Mouse (Mus musculus) lung, embryonic 14.5 days (tissue): ENCODE measurements at regions not wholly inside any gene's neighbourhood (a gene's known extent, or its start where the extent isn't known, plus 50 kb on each side); places are given as distances from the start of the nearest gene placed in this dataset.
A peak's percentile ranks its signal among the peaks of the same experiment; 100 is the strongest.

Source experiments
- ATAC-seq: fragments of 200-750 bp; cut with Nextera tagmentation; 2 replicates; pipeline ENCODE4 v1.8.0; 2017; ENCODE audit warnings: mild to moderate bottlenecking, moderate TSS enrichment, moderate library complexity; ENCODE audit not compliant: insufficient read depth
- DNase-seq: peaks from one replicate; pipeline ENCODE4 v3.0.0-alpha.2; 2015
- H3K27ac ChIP-seq: fragments of 300-500 bp; sonication (generic); 2 replicates; pipeline ENCODE4 v1.5.1; 2014; ENCODE audit warnings: low read depth, mild to moderate bottlenecking, moderate library complexity
- H3K27me3 ChIP-seq: fragments of 300-500 bp; sonication (generic); 2 replicates; pipeline ENCODE4 v1.6.1; 2014; ENCODE audit warnings: low read length, control low read depth; ENCODE audit not compliant: insufficient read depth
- H3K36me3 ChIP-seq: fragments of 300-500 bp; sonication (generic); 2 replicates; pipeline ENCODE4 v1.6.1; 2014; ENCODE audit warnings: control low read depth; ENCODE audit not compliant: insufficient read depth
- H3K4me1 ChIP-seq: fragments of 300-500 bp; sonication (generic); 2 replicates; pipeline ENCODE4 v1.6.1; 2014; ENCODE audit warnings: antibody characterized with exemption, control low read depth; ENCODE audit not compliant: insufficient read depth
- H3K4me2 ChIP-seq: fragments of 300-500 bp; sonication (generic); 2 replicates; pipeline ENCODE4 v1.6.1; 2014; ENCODE audit warnings: mild to moderate bottlenecking
- H3K4me3 ChIP-seq: fragments of 300-500 bp; sonication (generic); 2 replicates; pipeline ENCODE4 v1.5.1; 2014; ENCODE audit warnings: low read depth, low read length
- H3K9ac ChIP-seq: fragments of 300-500 bp; sonication (generic); 2 replicates; pipeline ENCODE4 v1.6.1; 2014
- H3K9me3 ChIP-seq: fragments of 300-500 bp; sonication (generic); 2 replicates; pipeline ENCODE4 v1.6.1; 2016; ENCODE audit warnings: low read depth, low read length, control low read depth
- CTCF ChIP-seq: IDR thresholded peaks from 2 replicates; pipeline ENCODE4 v1.5.1; 2016; ENCODE audit warnings: antibody characterized with exemption, low read depth
- WGBS: fragments of 180-500 bp; shearing (Covaris S2); extraction: QIAGEN DNeasy Blood & Tissue Kit; methylation state at CpG from one replicate; pipeline ENCODE4 v1.1.7; 2014; 5-methylcytosine and 5-hydroxymethylcytosine counted together

DNA sequence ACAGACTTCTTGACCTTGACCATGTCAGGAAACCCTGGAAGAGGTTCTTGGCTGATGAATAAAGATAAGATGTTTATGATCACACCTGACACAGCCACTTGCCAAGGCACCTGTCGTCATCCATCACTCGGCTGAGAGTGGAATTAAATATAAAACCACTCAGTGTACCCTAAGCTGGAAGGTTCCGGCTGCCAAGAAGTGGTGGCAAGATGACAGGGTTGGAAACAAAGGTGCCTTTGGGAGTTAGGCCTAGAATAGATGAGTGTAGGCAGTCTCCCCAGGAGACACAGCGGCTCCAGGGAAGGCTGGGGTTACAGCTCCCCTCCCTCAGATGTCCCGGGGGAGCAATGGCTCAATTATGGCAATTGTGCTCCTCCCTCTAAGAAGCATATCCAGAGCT lies 157.0 kb downstream of the Rsl24d1 start:
- H3K9me3 ChIP-seq: no peaks in the 10 kb centered on the region
- H3K9ac ChIP-seq: no peak overlapping the region
- H3K4me3 ChIP-seq: no peak overlapping the region
- WGBS: 69% methylated on average over 5 of the region's 5 CpGs
- ATAC-seq (no peak), DNase-seq (no peak)
- no peaks in the 10 kb centered on the region for H3K36me3 ChIP-seq
- no peak overlapping the region for H3K27ac ChIP-seq
- no peaks in the 10 kb centered on the region for H3K4me1 ChIP-seq
- no peak overlapping the region for H3K4me2 ChIP-seq
- TF ChIP-seq CTCF: no peak
- H3K27me3 ChIP-seq: no peaks in the 10 kb centered on the region

DNA sequence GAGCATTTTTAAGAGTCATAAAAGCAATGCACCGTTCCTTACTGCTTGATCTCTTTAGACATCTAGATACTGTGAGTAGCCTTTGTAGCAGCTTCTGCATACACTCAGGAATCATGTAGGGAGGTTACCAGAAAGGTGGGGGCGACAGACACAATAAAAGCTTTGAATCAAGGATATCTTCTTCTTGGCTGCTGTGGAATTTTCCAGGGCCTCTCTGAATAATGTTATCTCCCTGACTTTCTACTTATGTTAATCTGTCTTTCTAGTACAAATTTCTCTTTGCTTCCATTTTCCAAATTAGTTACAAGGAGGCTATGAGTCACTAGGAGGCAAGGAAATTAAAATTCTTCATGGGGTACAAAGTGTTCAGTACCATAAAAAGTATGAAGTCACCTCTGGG lies 159.4 kb downstream of the Rsl24d1 start:
- no peaks in the 10 kb centered on the region for H3K36me3 ChIP-seq
- TF ChIP-seq CTCF: no peak
- no peak overlapping the region for H3K4me3 ChIP-seq
- H3K9me3 ChIP-seq: no peaks in the 10 kb centered on the region
- 68% methylated on average over 2 of the region's 2 CpGs for WGBS
- H3K27me3 ChIP-seq: no peaks in the 10 kb centered on the region
- DNase-seq (no peak), ATAC-seq (no peak)
- H3K27ac ChIP-seq: no peak overlapping the region
- H3K4me2 ChIP-seq: no peak overlapping the region
- no peak overlapping the region for H3K9ac ChIP-seq
- H3K4me1 ChIP-seq: no peaks in the 10 kb centered on the region

DNA sequence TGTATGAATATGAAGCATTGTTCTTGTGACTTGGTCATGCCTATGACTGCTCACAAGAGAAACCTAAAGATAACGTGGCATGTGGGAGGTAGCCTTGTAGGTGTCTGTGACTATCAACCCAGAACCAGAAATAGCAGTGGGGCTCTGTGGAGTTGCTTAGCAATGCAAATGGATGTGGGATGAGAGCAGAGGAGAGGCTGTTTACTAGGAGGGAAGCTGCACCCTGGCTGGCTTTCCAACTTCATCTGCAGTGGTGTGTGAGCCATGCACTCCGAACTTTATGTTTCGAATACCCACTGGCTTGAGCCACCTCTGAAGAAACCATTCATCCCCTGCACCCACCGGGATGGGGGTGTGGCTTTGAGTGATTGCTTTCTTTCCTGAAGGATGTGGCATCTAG lies 160.5 kb downstream of the Rsl24d1 start:
- Histone ChIP-seq H3K27me3 (no peaks in the 10 kb centered on the region), H3K4me2 (no peak overlapping the region), H3K36me3 (no peaks in the 10 kb centered on the region), H3K9ac (no peak overlapping the region), H3K4me3 (no peak overlapping the region), H3K9me3 (no peaks in the 10 kb centered on the region), H3K4me1 (no peaks in the 10 kb centered on the region), H3K27ac (no peak overlapping the region)
- 75% methylated on average over 4 of the region's 4 CpGs for WGBS
- no peak for ATAC-seq
- no peak for DNase-seq
- no peak for TF ChIP-seq CTCF

DNA sequence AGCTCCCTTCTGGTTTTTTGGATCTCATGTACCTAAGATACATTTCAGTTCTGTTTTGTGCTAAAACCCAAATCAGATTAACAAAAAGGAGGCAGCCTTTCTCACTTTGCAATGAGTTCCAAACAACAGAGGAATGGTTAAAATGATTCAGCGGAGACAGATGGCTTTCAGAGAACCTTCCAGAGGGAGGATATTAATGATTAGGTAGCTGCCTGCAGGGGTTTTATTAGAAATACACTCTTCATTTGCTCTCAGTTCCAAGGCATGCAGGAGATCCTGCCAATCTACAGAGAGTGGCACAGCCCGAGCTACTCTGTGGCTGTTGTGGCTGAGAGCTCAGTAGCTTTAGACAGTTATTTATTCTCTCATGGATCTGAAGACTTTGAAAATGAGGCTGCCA lies 162.4 kb downstream of the Rsl24d1 start:
- WGBS: 78% methylated on average over 2 of the region's 2 CpGs

DNA sequence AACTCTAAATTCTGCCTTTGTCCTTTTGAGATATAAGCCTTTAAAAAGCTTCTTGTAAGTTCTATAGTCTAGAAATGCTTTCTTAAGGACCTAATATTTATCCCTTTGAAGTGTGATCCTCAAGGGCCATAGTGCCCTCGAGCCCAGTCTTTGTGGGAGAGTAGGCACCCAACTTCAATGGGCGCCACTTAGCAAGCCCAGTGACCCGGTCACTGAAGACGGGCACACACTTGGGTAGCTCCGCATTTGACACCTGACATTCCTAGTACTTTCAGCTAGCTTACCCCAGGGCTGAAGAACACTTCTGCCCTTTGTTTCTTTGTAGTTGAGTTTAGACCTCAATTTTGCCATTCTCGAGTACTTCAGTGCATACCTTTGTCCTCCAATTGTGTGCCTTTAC lies 182.1 kb downstream of the Rsl24d1 start:
- ATAC-seq (no peak; the same call in 1 of the 2 replicates), DNase-seq (peak; percentile 15)
- no peak overlapping the region for H3K27ac ChIP-seq
- H3K36me3 ChIP-seq: no peaks in the 10 kb centered on the region
- no peak overlapping the region for H3K9ac ChIP-seq
- no peak overlapping the region for H3K4me2 ChIP-seq
- no peak for TF ChIP-seq CTCF
- no peaks in the 10 kb centered on the region for H3K4me1 ChIP-seq
- no peak overlapping the region for H3K4me3 ChIP-seq
- H3K9me3 ChIP-seq: no peaks in the 10 kb centered on the region
- H3K27me3 ChIP-seq: no peaks in the 10 kb centered on the region
- WGBS: 70% methylated on average over 6 of the region's 6 CpGs

More for the DNA sequence above, 162.4 kb downstream of the Rsl24d1 start:
- Histone ChIP-seq H3K27me3 (no peaks in the 10 kb centered on the region), H3K36me3 (no peaks in the 10 kb centered on the region), H3K9ac (no peak overlapping the region), H3K9me3 (no peaks in the 10 kb centered on the region), H3K27ac (no peak overlapping the region), H3K4me2 (no peak overlapping the region), H3K4me3 (no peak overlapping the region), H3K4me1 (no peaks in the 10 kb centered on the region)
- DNase-seq (no peak), ATAC-seq (no peak)
- no peak for TF ChIP-seq CTCF

DNA sequence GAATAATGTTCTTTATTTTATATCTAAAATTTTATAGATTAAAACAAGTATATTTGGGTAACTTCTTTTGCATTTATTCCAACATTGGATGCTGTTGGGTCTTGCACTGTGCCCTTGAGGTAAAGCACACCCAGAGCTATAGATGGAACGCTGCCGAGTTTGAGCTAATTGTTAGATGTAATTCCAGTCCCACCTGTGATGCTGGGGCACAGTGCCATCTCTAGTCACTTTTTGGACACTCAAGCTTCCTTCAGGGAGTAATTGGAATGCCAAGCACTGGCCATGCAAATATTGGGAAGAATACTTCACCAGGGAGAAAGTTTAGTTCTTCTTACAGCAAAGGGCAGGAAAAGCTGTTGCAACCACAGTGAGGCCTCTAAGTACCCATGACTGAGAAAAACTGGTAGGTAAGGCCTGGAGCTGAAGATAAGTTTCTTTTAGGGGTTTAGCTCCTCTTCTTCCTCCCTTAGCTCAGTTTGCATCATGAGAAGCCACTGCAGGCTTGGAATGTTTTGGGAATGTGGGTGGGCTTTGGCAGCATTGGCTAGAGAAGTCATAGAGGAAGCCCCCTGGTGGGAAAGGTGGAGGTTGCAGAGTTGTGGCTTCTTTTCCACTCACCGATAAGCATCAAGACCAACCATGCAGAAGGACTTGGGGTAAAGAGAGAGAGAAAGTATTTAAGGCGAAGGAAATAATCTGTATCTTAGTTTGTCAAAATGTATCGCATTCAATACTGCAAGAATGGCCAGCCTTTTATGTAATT lies 189.1 kb downstream of the Rsl24d1 start:
- Histone ChIP-seq H3K27ac (no peak overlapping the region), H3K9me3 (no peaks in the 10 kb centered on the region), H3K4me1 (no peaks in the 10 kb centered on the region), H3K4me2 (no peak overlapping the region), H3K36me3 (no peaks in the 10 kb centered on the region), H3K27me3 (no peaks in the 10 kb centered on the region), H3K9ac (no peak overlapping the region), H3K4me3 (no peak overlapping the region)
- DNase-seq: peak; percentile 65
- no peak for ATAC-seq
- WGBS: 88% methylated on average over 5 of the region's 5 CpGs
- peak; percentile 41 for TF ChIP-seq CTCF

DNA sequence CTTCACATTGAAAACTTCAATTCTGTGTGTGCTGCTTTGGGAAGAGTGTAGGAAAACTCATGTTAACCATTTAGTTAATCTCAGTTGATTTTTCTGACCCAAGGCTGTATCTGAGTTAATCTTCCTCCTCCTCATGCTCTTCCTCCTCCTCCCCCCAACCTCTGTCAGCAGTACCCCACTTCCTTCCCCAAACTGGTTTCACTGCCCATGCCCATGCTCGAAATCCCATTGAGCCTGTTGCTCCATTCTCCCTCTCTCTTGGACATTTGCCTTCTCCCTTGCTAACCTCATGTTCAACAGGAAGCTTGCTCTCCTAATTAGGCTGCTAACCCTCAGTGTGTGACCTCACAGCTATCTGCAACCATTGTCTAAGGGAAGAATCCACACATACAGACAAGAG lies 203.8 kb downstream of the Rsl24d1 start:
- WGBS: 68% methylated on average over 1 of the region's 1 CpGs

More for the DNA sequence above, 203.8 kb downstream of the Rsl24d1 start:
- Histone ChIP-seq H3K9me3 (no peaks in the 10 kb centered on the region), H3K4me2 (no peak overlapping the region), H3K27ac (no peak overlapping the region), H3K4me3 (no peak overlapping the region), H3K9ac (no peak overlapping the region), H3K4me1 (0 out of 2 replicates have a peak, but pooled peaks cover 2% of the 10 kb centered on the region), H3K36me3 (no peaks in the 10 kb centered on the region), H3K27me3 (no peaks in the 10 kb centered on the region)
- no peak for DNase-seq
- TF ChIP-seq CTCF: no peak
- no peak for ATAC-seq
